Mouse (Mus musculus): ENCODE measurements around the gene Alkbh8. TPM values are rescaled to one million over a fixed set of nuclear protein-coding genes. Genes with fewer than 3 reads are reported as not detected.

Gene Alkbh8
- total RNA-seq, 2 experiments from 2014 or later, result 44.1 to 44.3 TPM

Other genes starting within 250 kb of the Alkbh8 start
- gene Cwf19l2, start 68.5 kb downstream of the Alkbh8 start, total RNA-seq (2021), result 10 to 100 TPM; 13.6 to 22.5 TPM
- gene Gucy1a2, start 197.6 kb downstream of the Alkbh8 start, total RNA-seq (2021), result 10 to 100 TPM; 93.4 to 98.5 TPM

Data from left cerebral cortex, postnatal 36 days (tissue).